Mouse (Mus musculus): ENCODE data around the gene Zxdc. TPM values are rescaled to one million over a fixed set of nuclear protein-coding genes. Genes with fewer than 3 reads are reported as not detected.

Zxdc gene
- polyA plus RNA-seq (2014; fragmentation: Nextera tagmentation; extraction: Ambion mirVana): 15.3 and 16.2 TPM in 2 replicates

- DNase-seq: peak; percentile 99
- WGBS: 6% methylated on average over 41 of the region's 41 CpGs
- Histone ChIP-seq H3K27me3 (ENCODE audit: control insufficient read depth, insufficient read depth, low read length) (no peaks in the 10 kb centered on the region), H3K27ac (replicated peaks; ENCODE audit: low read depth, low read length) (peak within 1 kb of the TSS; percentile 85), H3K9me3 (ENCODE audit: control insufficient read depth, low read length) (no peaks in the 10 kb centered on the region), H3K4me2 (ENCODE audit: low read length) (peak within 1 kb of the TSS; percentile 74), H3K4me1 (ENCODE audit: control insufficient read depth, insufficient read depth, low read length) (peaks cover 20% of the 10 kb centered on the region), H3K9ac (replicated peaks; ENCODE audit: low read length) (peak within 1 kb of the TSS; percentile 86), H3K36me3 (ENCODE audit: control insufficient read depth, insufficient read depth, low read length) (peaks cover 19% of the 10 kb centered on the region), H3K4me3 (replicated peaks; ENCODE audit: low read depth, low read length) (peak within 1 kb of the TSS; percentile 88)
- ATAC-seq (ENCODE audit: low FRiP score, low TSS enrichment): peak; percentile 96
Measured at GRCm38 (mm10) chr6:90368976-90369724, at the start of gene Zxdc. Zxdc (plus strand) TSS chr6:90369492.

- 86% methylated on average over 5 of the region's 5 CpGs for WGBS
Measured at GRCm38 (mm10) chr6:90320429-90320828, 48.9 kb upstream of the Zxdc start.

DNA sequence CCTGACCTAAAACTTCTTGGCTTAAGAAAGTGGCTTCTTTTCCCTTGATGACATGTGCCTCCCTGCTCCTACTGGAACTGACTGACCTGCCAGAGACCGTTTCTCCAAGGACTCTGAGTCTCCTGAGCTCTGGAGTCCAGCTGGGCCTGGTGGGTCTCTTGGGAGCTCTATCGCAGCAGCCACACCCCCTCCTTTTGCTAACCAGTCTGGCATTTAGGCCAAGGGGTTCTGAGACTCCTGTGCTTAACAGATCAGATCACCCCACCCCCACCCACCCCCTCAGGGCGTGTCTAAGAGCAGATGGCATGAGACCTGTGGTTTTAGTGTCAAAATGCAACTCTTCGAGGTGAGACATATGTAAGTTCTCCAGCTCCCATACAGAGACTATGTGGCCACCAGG lies 47.5 kb upstream of the Zxdc start:
- H3K4me2 ChIP-seq (ENCODE audit: low read length): no peak overlapping the region
- no peak for DNase-seq
- H3K4me1 ChIP-seq (ENCODE audit: control insufficient read depth, insufficient read depth, low read length): no peaks in the 10 kb centered on the region
- H3K27me3 ChIP-seq (ENCODE audit: control insufficient read depth, insufficient read depth, low read length): no peaks in the 10 kb centered on the region
- no peak overlapping the region for H3K27ac ChIP-seq (replicated peaks; ENCODE audit: low read depth, low read length)
- ATAC-seq (ENCODE audit: low FRiP score, low TSS enrichment): no peak
- no peaks in the 10 kb centered on the region for H3K36me3 ChIP-seq (ENCODE audit: control insufficient read depth, insufficient read depth, low read length)
- no peaks in the 10 kb centered on the region for H3K9me3 ChIP-seq (ENCODE audit: control insufficient read depth, low read length)
- no peak overlapping the region for H3K9ac ChIP-seq (replicated peaks; ENCODE audit: low read length)
- no peak overlapping the region for H3K4me3 ChIP-seq (replicated peaks; ENCODE audit: low read depth, low read length)
- 47% methylated on average over 4 of the region's 4 CpGs for WGBS

More at GRCm38 (mm10) chr6:90320429-90320828, 48.9 kb upstream of the Zxdc start:
- Histone ChIP-seq H3K36me3 (ENCODE audit: control insufficient read depth, insufficient read depth, low read length) (no peaks in the 10 kb centered on the region), H3K27ac (replicated peaks; ENCODE audit: low read depth, low read length) (no peak overlapping the region), H3K9me3 (ENCODE audit: control insufficient read depth, low read length) (no peaks in the 10 kb centered on the region), H3K9ac (replicated peaks; ENCODE audit: low read length) (no peak overlapping the region), H3K4me1 (ENCODE audit: control insufficient read depth, insufficient read depth, low read length) (no peaks in the 10 kb centered on the region), H3K27me3 (ENCODE audit: control insufficient read depth, insufficient read depth, low read length) (no peaks in the 10 kb centered on the region), H3K4me2 (ENCODE audit: low read length) (no peak overlapping the region), H3K4me3 (replicated peaks; ENCODE audit: low read depth, low read length) (no peak overlapping the region)
- ATAC-seq (ENCODE audit: low FRiP score, low TSS enrichment) (no peak), DNase-seq (no peak)

- 66% methylated on average over 3 of the region's 3 CpGs for WGBS
- DNase-seq (peak; percentile 15), ATAC-seq (ENCODE audit: low FRiP score, low TSS enrichment) (no peak)
- Histone ChIP-seq H3K27ac (replicated peaks; ENCODE audit: low read depth, low read length) (no peak overlapping the region), H3K9ac (replicated peaks; ENCODE audit: low read length) (no peak overlapping the region), H3K4me1 (ENCODE audit: control insufficient read depth, insufficient read depth, low read length) (no peaks in the 10 kb centered on the region), H3K9me3 (ENCODE audit: control insufficient read depth, low read length) (no peaks in the 10 kb centered on the region), H3K4me3 (replicated peaks; ENCODE audit: low read depth, low read length) (no peak overlapping the region), H3K27me3 (ENCODE audit: control insufficient read depth, insufficient read depth, low read length) (no peaks in the 10 kb centered on the region), H3K36me3 (ENCODE audit: control insufficient read depth, insufficient read depth, low read length) (no peaks in the 10 kb centered on the region), H3K4me2 (ENCODE audit: low read length) (no peak overlapping the region)
Measured at GRCm38 (mm10) chr6:90324026-90324425, 45.3 kb upstream of the Zxdc start.

- Histone ChIP-seq H3K9me3 (ENCODE audit: control insufficient read depth, low read length) (no peaks in the 10 kb centered on the region), H3K27me3 (ENCODE audit: control insufficient read depth, insufficient read depth, low read length) (no peaks in the 10 kb centered on the region), H3K4me1 (ENCODE audit: control insufficient read depth, insufficient read depth, low read length) (no peaks in the 10 kb centered on the region), H3K36me3 (ENCODE audit: control insufficient read depth, insufficient read depth, low read length) (no peaks in the 10 kb centered on the region), H3K4me3 (replicated peaks; ENCODE audit: low read depth, low read length) (no peak overlapping the region), H3K27ac (replicated peaks; ENCODE audit: low read depth, low read length) (no peak overlapping the region), H3K9ac (replicated peaks; ENCODE audit: low read length) (no peak overlapping the region), H3K4me2 (ENCODE audit: low read length) (no peak overlapping the region)
- no peak for ATAC-seq (ENCODE audit: low FRiP score, low TSS enrichment)
- WGBS: 67% methylated on average over 3 of the region's 3 CpGs
- DNase-seq: no peak
Measured at GRCm38 (mm10) chr6:90324463-90324862, 44.8 kb upstream of the Zxdc start.

GRCm38 (mm10) chr6:90324991-90325390 lies 44.3 kb upstream of the Zxdc start, which contains the start of gene Chst13:
Chst13 (minus strand) TSS chr6:90325185.
- no peak within 1 kb of the TSS for H3K27ac ChIP-seq (replicated peaks; ENCODE audit: low read depth, low read length)
- ATAC-seq (ENCODE audit: low FRiP score, low TSS enrichment): no peak
- no peaks in the 10 kb centered on the region for H3K4me1 ChIP-seq (ENCODE audit: control insufficient read depth, insufficient read depth, low read length)
- H3K4me3 ChIP-seq (replicated peaks; ENCODE audit: low read depth, low read length): no peak within 1 kb of the TSS
- 5% methylated on average over 22 of the region's 22 CpGs for WGBS
- no peaks in the 10 kb centered on the region for H3K9me3 ChIP-seq (ENCODE audit: control insufficient read depth, low read length)
- no peaks in the 10 kb centered on the region for H3K27me3 ChIP-seq (ENCODE audit: control insufficient read depth, insufficient read depth, low read length)
- no peak within 1 kb of the TSS; the same call in 1 of the 2 replicates for H3K9ac ChIP-seq (replicated peaks; ENCODE audit: low read length)
- H3K4me2 ChIP-seq (ENCODE audit: low read length): peak within 1 kb of the TSS; percentile 35
- no peaks in the 10 kb centered on the region for H3K36me3 ChIP-seq (ENCODE audit: control insufficient read depth, insufficient read depth, low read length)
- peak; percentile 15 for DNase-seq

- H3K27me3 ChIP-seq (ENCODE audit: control insufficient read depth, insufficient read depth, low read length): no peaks in the 10 kb centered on the region
- H3K27ac ChIP-seq (replicated peaks; ENCODE audit: low read depth, low read length): no peak overlapping the region
- no peaks in the 10 kb centered on the region for H3K4me1 ChIP-seq (ENCODE audit: control insufficient read depth, insufficient read depth, low read length)
- H3K4me2 ChIP-seq (ENCODE audit: low read length): no peak overlapping the region
- H3K9me3 ChIP-seq (ENCODE audit: control insufficient read depth, low read length): no peaks in the 10 kb centered on the region
- no peak overlapping the region for H3K9ac ChIP-seq (replicated peaks; ENCODE audit: low read length)
- H3K4me3 ChIP-seq (replicated peaks; ENCODE audit: low read depth, low read length): no peak overlapping the region
- DNase-seq (peak; percentile 63), ATAC-seq (ENCODE audit: low FRiP score, low TSS enrichment) (no peak; the same call in 1 of the 2 replicates)
- 22% methylated on average over 6 of the region's 6 CpGs for WGBS
- H3K36me3 ChIP-seq (ENCODE audit: control insufficient read depth, insufficient read depth, low read length): no peaks in the 10 kb centered on the region
Measured at GRCm38 (mm10) chr6:90327670-90328069, 41.6 kb upstream of the Zxdc start.

GRCm38 (mm10) chr6:90329953-90330352 lies 39.3 kb upstream of the Zxdc start:
- H3K36me3 ChIP-seq (ENCODE audit: control insufficient read depth, insufficient read depth, low read length): no peaks in the 10 kb centered on the region
- DNase-seq: peak; percentile 60

More at GRCm38 (mm10) chr6:90329953-90330352, 39.3 kb upstream of the Zxdc start:
- Histone ChIP-seq H3K27me3 (ENCODE audit: control insufficient read depth, insufficient read depth, low read length) (no peaks in the 10 kb centered on the region), H3K27ac (replicated peaks; ENCODE audit: low read depth, low read length) (no peak overlapping the region), H3K4me2 (ENCODE audit: low read length) (no peak overlapping the region), H3K9me3 (ENCODE audit: control insufficient read depth, low read length) (no peaks in the 10 kb centered on the region), H3K4me3 (replicated peaks; ENCODE audit: low read depth, low read length) (no peak overlapping the region), H3K4me1 (ENCODE audit: control insufficient read depth, insufficient read depth, low read length) (no peaks in the 10 kb centered on the region), H3K9ac (replicated peaks; ENCODE audit: low read length) (no peak overlapping the region)
- WGBS: 13% methylated on average over 1 of the region's 1 CpGs
- ATAC-seq (ENCODE audit: low FRiP score, low TSS enrichment): no peak
